Mouse (Mus musculus) WW6 (cell line): ENCODE data around the gene Ptpre.

ENCODE experiments used
- DNase-seq: peaks from one replicate; pipeline ENCODE4 v3.0.0-alpha.2; 2013; ENCODE audit warnings: low read depth, low spot score

Gene Ptpre

GRCm38 (mm10) chr7:135722011-135722838, 184.9 kb downstream of the Ptpre start:
- no peak for DNase-seq

GRCm38 (mm10) chr7:135723672-135724341, 186.5 kb downstream of the Ptpre start:
- no peak for DNase-seq

- no peak for DNase-seq
Observed at GRCm38 (mm10) chr7:135726707-135727106, 189.4 kb downstream of the Ptpre start.

- DNase-seq = no peak
Observed at GRCm38 (mm10) chr7:135728038-135728437, 190.8 kb downstream of the Ptpre start.

GRCm38 (mm10) chr7:135734379-135734778, 197.1 kb downstream of the Ptpre start:
- DNase-seq = no peak

- DNase-seq = no peak
Observed at GRCm38 (mm10) chr7:135734911-135735646, 197.8 kb downstream of the Ptpre start.
